Mouse (Mus musculus): ENCODE measurements at regions not wholly inside any gene's neighbourhood (a gene's known extent, or its start where the extent isn't known, plus 50 kb on each side); places are given as distances from the start of the nearest gene placed in this dataset.

GRCm38 (mm10) chr10:109378846-109379245 lies 368.1 kb upstream of the Syt1 start:
- TF ChIP-seq CTCF (conservative IDR thresholded peaks at IDR 0.05; ENCODE audit: insufficient read depth, insufficient read length, low read depth, low read length) (no peak), POLR2A (IDR thresholded peaks at IDR 0.05; ENCODE audit: low read depth, low read length) (no peak)

Data from kidney, adult 2 months (tissue).